Mouse (Mus musculus) MEL (cell line): ENCODE measurements around the gene Dct.

Experiments used
- CHD2 ChIP-seq: IDR thresholded peaks from 2 replicates; pipeline ENCODE4 v1.6.1; 2011; ENCODE audit warnings: low read length, improper control_type of control experiment
- CTCF ChIP-seq, 3 experiments: IDR thresholded peaks in 2 of 3; conservative IDR thresholded peaks in 1 of 3; 2 replicates each; pipeline ENCODE4 v1.5.1; 2011 to 2012; ENCODE audit warnings: low read length in 3 of 3, low read depth in 2 of 3, mild to moderate bottlenecking in 2 of 3, improper control_type of control experiment in 1 of 3, inconsistent platforms in 1 of 3, mixed read lengths in 1 of 3, moderate library complexity in 1 of 3; ENCODE audit not compliant: control insufficient read depth in 1 of 3, insufficient read depth in 1 of 3, poor library complexity in 1 of 3, severe bottlenecking in 1 of 3
- E2F4 ChIP-seq: IDR thresholded peaks from 2 replicates; pipeline ENCODE4 v1.6.1; 2011; ENCODE audit warnings: low read depth, low read length, improper control_type of control experiment, borderline replicate concordance
- EP300 ChIP-seq, 2 experiments: IDR thresholded peaks; 2 replicates each; pipeline ENCODE4 v1.6.1; 2011; ENCODE audit warnings: improper control_type of control experiment in 2 of 2, low read length in 2 of 2, low read depth in 1 of 2, mild to moderate bottlenecking in 1 of 2
- KAT2A ChIP-seq: conservative IDR thresholded peaks from 2 replicates; pipeline ENCODE4 v1.6.1; 2012; ENCODE audit warnings: low read depth, low read length, improper control_type of control experiment, inconsistent platforms
- MAX ChIP-seq: IDR thresholded peaks from 2 replicates; pipeline ENCODE4 v1.6.1; 2011; ENCODE audit warnings: low read length, improper control_type of control experiment
- MEF2A ChIP-seq: IDR thresholded peaks from 2 replicates; pipeline ENCODE4 v1.6.1; 2014; ENCODE audit warnings: low read depth, mild to moderate bottlenecking, inconsistent platforms, low read length, improper control_type of control experiment; ENCODE audit not compliant: poor library complexity, insufficient replicate concordance, severe bottlenecking; ENCODE audit errors: extremely low read depth
- POLR2AphosphoS5 ChIP-seq: IDR thresholded peaks from 2 replicates; pipeline ENCODE4 v1.6.1; 2012; ENCODE audit warnings: low read depth, borderline replicate concordance, mild to moderate bottlenecking, inconsistent platforms, low read length, moderate library complexity, mixed read lengths
- RAD21 ChIP-seq: IDR thresholded peaks from 2 replicates; pipeline ENCODE4 v1.6.1; 2011; ENCODE audit warnings: mild to moderate bottlenecking, low read depth, low read length, improper control_type of control experiment
- RCOR1 ChIP-seq: IDR thresholded peaks from 2 replicates; pipeline ENCODE4 v1.6.1; 2012; ENCODE audit warnings: low read depth, mild to moderate bottlenecking, inconsistent platforms, low read length, improper control_type of control experiment
- SIN3A ChIP-seq: IDR thresholded peaks from 2 replicates; pipeline ENCODE4 v1.6.1; 2012; ENCODE audit warnings: low read length, improper control_type of control experiment, inconsistent platforms
- TAL1 ChIP-seq: IDR thresholded peaks from 2 replicates; pipeline ENCODE4 v1.6.1; 2012; ENCODE audit warnings: mild to moderate bottlenecking, inconsistent platforms, low read length, moderate library complexity, mixed read lengths

GRCm38 (mm10) chr14:118080606-118081005, 28.6 kb upstream of the Dct start:
- TF ChIP-seq EP300 (IDR thresholded peaks at IDR 0.05; ENCODE audit: low read depth in 1 of 2, low read length in 2 of 2) (no peak), CTCF (IDR thresholded peaks at IDR 0.05 in 2 of 3, conservative IDR thresholded peaks at IDR 0.05 in 1 of 3; ENCODE audit: control insufficient read depth in 1 of 3, insufficient read depth in 1 of 3, low read depth in 2 of 3, low read length in 3 of 3, poor library complexity in 1 of 3, severe bottlenecking in 1 of 3) (no peak), E2F4 (no peak), RAD21 (no peak), MEF2A (no peak), CHD2 (no peak), SIN3A (no peak), KAT2A (no peak), RCOR1 (no peak), POLR2AphosphoS5 (no peak), MAX (no peak), TAL1 (no peak)
